Mouse (Mus musculus) liver, postnatal 0 days (tissue): ENCODE data around the gene Stmn3. TPM values are rescaled to one million over a fixed set of nuclear protein-coding genes. Genes with fewer than 3 reads are reported as not detected.
"Not testable (repeated sequence)": the region's sequence is repeated elsewhere in the genome, so short reads cannot be mapped to it uniquely, and the experiment has no call there.

Experiments used
- ATAC-seq: fragments of 200-750 bp; cut with Nextera tagmentation; 2 replicates; pipeline ENCODE4 v1.8.0; 2017; ENCODE audit warnings: mild to moderate bottlenecking, moderate library complexity
- DNase-seq: peaks from one replicate; pipeline ENCODE4 v3.0.0-alpha.2; 2016
- H3K27ac ChIP-seq: fragments of 300-500 bp; sonication (generic); 2 replicates; pipeline ENCODE4 v1.5.1; 2014; ENCODE audit warnings: antibody characterized with exemption, moderate library complexity, mild to moderate bottlenecking, low read depth
- H3K27me3 ChIP-seq: fragments of 300-500 bp; sonication (generic); 2 replicates; pipeline ENCODE4 v1.6.1; 2014; ENCODE audit warnings: low read length, control low read depth, mixed read lengths; ENCODE audit not compliant: insufficient read depth
- H3K36me3 ChIP-seq: fragments of 300-500 bp; sonication (generic); replicated peaks from 2 replicates; pipeline ENCODE4 v1.6.1; 2014; ENCODE audit warnings: mild to moderate bottlenecking, control low read depth, low read length, moderate library complexity, mixed read lengths; ENCODE audit not compliant: insufficient read depth
- H3K4me1 ChIP-seq: fragments of 300-500 bp; sonication (generic); 2 replicates; pipeline ENCODE4 v1.6.1; 2014; ENCODE audit warnings: antibody characterized with exemption, mild to moderate bottlenecking, control low read depth; ENCODE audit not compliant: insufficient read depth
- H3K4me2 ChIP-seq: fragments of 300-500 bp; sonication (generic); 2 replicates; pipeline ENCODE4 v1.6.1; 2014; ENCODE audit warnings: low read depth, mild to moderate bottlenecking, low read length, moderate library complexity, mixed read lengths
- H3K4me3 ChIP-seq: fragments of 300-500 bp; sonication (generic); 2 replicates; pipeline ENCODE4 v1.5.1; 2014; ENCODE audit warnings: low read depth, low read length
- H3K9ac ChIP-seq: fragments of 300-500 bp; sonication (generic); replicated peaks from 2 replicates; pipeline ENCODE4 v1.6.1; 2014; ENCODE audit warnings: mild to moderate bottlenecking, moderate library complexity
- H3K9me3 ChIP-seq: fragments of 300-500 bp; sonication (generic); 2 replicates; pipeline ENCODE4 v1.6.1; 2016; ENCODE audit warnings: mild to moderate bottlenecking, control low read depth, low read length, mixed read lengths
- CTCF ChIP-seq: sonication (generic); IDR thresholded peaks from 2 replicates; pipeline ENCODE4 v1.5.1; 2016; ENCODE audit warnings: antibody characterized with exemption, low read depth
- EP300 ChIP-seq: IDR thresholded peaks from 2 replicates; pipeline ENCODE4 v1.6.1; 2016; ENCODE audit warnings: antibody characterized with exemption, low read depth, mild to moderate bottlenecking
- WGBS: fragments of 180-500 bp; shearing (Covaris S2); extraction: QIAGEN DNeasy Blood & Tissue Kit; methylation state at CpG from one replicate; pipeline ENCODE4 v1.1.7; 2014; ENCODE audit not compliant: insufficient replicate concordance; 5-methylcytosine and 5-hydroxymethylcytosine counted together
- polyA plus RNA-seq: library from polyadenylated mRNA; unstranded; fragments of >200 nt; fragmentation: Nextera tagmentation; extraction: Ambion mirVana; gene quantifications from 2 replicates; pipeline ENCODE4 v1.2.1, GENCODE M21; 2015

Gene Stmn3
- polyA plus RNA-seq, 1 experiment from 2014 or later: not detected

GRCm38 (mm10) chr2:181288691-181289090 lies 25.6 kb downstream of the Stmn3 start:
- Histone ChIP-seq H3K4me3 (peak overlapping the region; percentile 77), H3K27ac (peak overlapping the region; percentile 80), H3K9me3 (no peaks in the 10 kb centered on the region), H3K9ac (peak overlapping the region; percentile 66), H3K4me2 (peak overlapping the region; percentile 83), H3K27me3 (no peaks in the 10 kb centered on the region), H3K36me3 (peaks cover 5% of the 10 kb centered on the region; the same call in 1 of the 2 replicates), H3K4me1 (peaks cover 20% of the 10 kb centered on the region)
- no peak for TF ChIP-seq EP300
- TF ChIP-seq CTCF: no peak
- WGBS: 70% methylated on average over 3 of the region's 3 CpGs
- ATAC-seq: no peak
- no peak for DNase-seq

DNA sequence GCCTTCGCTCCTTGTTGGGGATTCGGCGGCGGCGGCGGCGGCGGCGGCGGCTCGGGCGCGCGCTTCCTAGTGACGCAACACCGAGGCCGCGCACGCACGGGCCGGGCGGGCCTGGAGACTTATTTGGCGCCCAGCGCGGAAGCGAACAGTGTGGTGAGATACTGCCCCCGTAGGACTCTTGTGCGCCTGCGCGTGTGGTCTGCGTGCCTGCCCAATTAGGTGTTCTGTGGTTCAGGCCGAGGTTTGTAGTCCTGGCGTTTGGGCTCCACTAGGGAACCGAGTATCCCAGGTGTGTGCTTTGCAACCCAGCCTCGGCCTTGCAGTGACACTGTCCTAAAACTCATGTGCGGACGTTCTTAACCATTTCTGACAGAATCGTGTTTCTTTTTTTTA lies 26.3 kb downstream of the Stmn3 start, which contains the start of gene Gmeb2:
Gmeb2 (minus strand) TSS at position 78 of the 393 bp plus-strand sequence.
- Histone ChIP-seq H3K4me2 (peak within 1 kb of the TSS; percentile 83), H3K4me1 (peaks cover 26% of the 10 kb centered on the region), H3K9ac (peak within 1 kb of the TSS; percentile 95), H3K27ac (peak within 1 kb of the TSS; percentile 89), H3K4me3 (peak within 1 kb of the TSS; percentile 77)
- H3K9me3 ChIP-seq, H3K27me3 ChIP-seq, H3K36me3 ChIP-seq: not testable (repeated sequence)
- whole genome bisulfite sequencing: 1% methylated on average over 16 of the region's 38 CpGs
- DNase-seq: peak; percentile 94
- peak; percentile 47 for TF ChIP-seq CTCF
- ATAC-seq: peak; percentile 94

GRCm38 (mm10) chr2:181287338-181287957 lies 26.9 kb downstream of the Stmn3 start:
- no peaks in the 10 kb centered on the region for H3K9me3 ChIP-seq
- 1% methylated on average over 34 of the region's 71 CpGs for WGBS
- peak overlapping the region; percentile 80 for H3K4me2 ChIP-seq
- H3K27ac ChIP-seq: peak overlapping the region; percentile 89
- DNase-seq (peak; percentile 91), ATAC-seq (peak; percentile 84)
- TF ChIP-seq EP300 (no peak), CTCF (no peak)
- peaks cover 7% of the 10 kb centered on the region; the same call in 1 of the 2 replicates for H3K36me3 ChIP-seq
- H3K9ac ChIP-seq: peak overlapping the region; percentile 95
- H3K4me1 ChIP-seq: peaks cover 26% of the 10 kb centered on the region
- H3K27me3 ChIP-seq: no peaks in the 10 kb centered on the region
- peak overlapping the region; percentile 77 for H3K4me3 ChIP-seq

GRCm38 (mm10) chr2:181286629-181287337 lies 27.5 kb downstream of the Stmn3 start:
- peak overlapping the region; percentile 95 for H3K9ac ChIP-seq
- no peaks in the 10 kb centered on the region for H3K27me3 ChIP-seq
- H3K4me3 ChIP-seq: peak overlapping the region; percentile 77
- H3K4me2 ChIP-seq: peak overlapping the region; percentile 80
- peaks cover 26% of the 10 kb centered on the region for H3K4me1 ChIP-seq
- ATAC-seq (no peak), DNase-seq (no peak)
- TF ChIP-seq EP300 (no peak), CTCF (no peak)
- peak overlapping the region; percentile 89 for H3K27ac ChIP-seq
- WGBS: 42% methylated on average over 6 of the region's 6 CpGs
- no peaks in the 10 kb centered on the region for H3K9me3 ChIP-seq
- peaks cover 13% of the 10 kb centered on the region for H3K36me3 ChIP-seq

GRCm38 (mm10) chr2:181279968-181280367 lies 34.3 kb downstream of the Stmn3 start:
- TF ChIP-seq CTCF: no peak
- no peak for TF ChIP-seq EP300
- no peak overlapping the region for H3K4me2 ChIP-seq
- H3K9ac ChIP-seq: no peak overlapping the region
- H3K4me3 ChIP-seq: no peak overlapping the region
- peaks cover 41% of the 10 kb centered on the region for H3K36me3 ChIP-seq
- no peaks in the 10 kb centered on the region for H3K9me3 ChIP-seq
- no peak overlapping the region for H3K27ac ChIP-seq
- no peak for ATAC-seq
- 85% methylated on average over 1 of the region's 1 CpGs for WGBS
- no peaks in the 10 kb centered on the region for H3K27me3 ChIP-seq
- no peak for DNase-seq
- H3K4me1 ChIP-seq: peaks cover 20% of the 10 kb centered on the region

- Histone ChIP-seq H3K4me1 (peaks cover 14% of the 10 kb centered on the region), H3K27me3 (no peaks in the 10 kb centered on the region), H3K36me3 (peaks cover 48% of the 10 kb centered on the region), H3K4me3 (no peak overlapping the region), H3K9me3 (no peaks in the 10 kb centered on the region), H3K4me2 (no peak overlapping the region; the same call in 1 of the 2 replicates), H3K9ac (no peak overlapping the region), H3K27ac (peak overlapping the region; percentile 30; the same call in 1 of the 2 replicates)
- TF ChIP-seq EP300: no peak
- TF ChIP-seq CTCF: no peak
- ATAC-seq: peak; percentile 56
- no peak for DNase-seq
- 49% methylated on average over 3 of the region's 3 CpGs for WGBS
These were observed 36.4 kb downstream of the Stmn3 start for GRCm38 (mm10) chr2:181277866-181278265.
